Mouse (Mus musculus) midbrain, embryonic 16.5 days (tissue): Measurements from ENCODE around the gene Fgfr1op. TPM values are rescaled to one million over a fixed set of nuclear protein-coding genes. Genes with fewer than 3 reads are reported as not detected.

Source experiments
- ATAC-seq: fragments of 200-750 bp; cut with Nextera tagmentation; 2 replicates; pipeline ENCODE4 v1.8.0; 2017; ENCODE audit warnings: moderate TSS enrichment
- H3K27ac ChIP-seq: fragments of 300-500 bp; sonication (generic); 2 replicates; pipeline ENCODE4 v1.5.1; 2014; ENCODE audit warnings: mild to moderate bottlenecking, low read length, mixed read lengths
- H3K27me3 ChIP-seq: fragments of 300-500 bp; sonication (generic); 2 replicates; pipeline ENCODE4 v1.6.1; 2014; ENCODE audit warnings: low read depth, low read length, mixed read lengths; ENCODE audit not compliant: control insufficient read depth, insufficient read depth
- H3K36me3 ChIP-seq: fragments of 300-500 bp; sonication (generic); 2 replicates; pipeline ENCODE4 v1.6.1; 2014; ENCODE audit warnings: mild to moderate bottlenecking, low read length, moderate library complexity, mixed read lengths; ENCODE audit not compliant: control insufficient read depth, insufficient read depth
- H3K4me1 ChIP-seq: fragments of 300-500 bp; sonication (generic); 2 replicates; pipeline ENCODE4 v1.6.1; 2014; ENCODE audit warnings: mild to moderate bottlenecking, low read length, mixed read lengths; ENCODE audit not compliant: control insufficient read depth, insufficient read depth
- H3K4me2 ChIP-seq: fragments of 300-500 bp; sonication (generic); 2 replicates; pipeline ENCODE4 v1.6.1; 2014; ENCODE audit warnings: mild to moderate bottlenecking, low read length, mixed read lengths
- H3K4me3 ChIP-seq: fragments of 300-500 bp; sonication (generic); 2 replicates; pipeline ENCODE4 v1.5.1; 2014; ENCODE audit warnings: low read depth, mild to moderate bottlenecking, low read length, moderate library complexity, mixed read lengths
- H3K9ac ChIP-seq: fragments of 300-500 bp; sonication (generic); 2 replicates; pipeline ENCODE4 v1.6.1; 2014; ENCODE audit warnings: low read depth, low read length, mixed read lengths
- H3K9me3 ChIP-seq: fragments of 300-500 bp; sonication (generic); replicated peaks from 2 replicates; pipeline ENCODE4 v1.6.1; 2014; ENCODE audit warnings: mild to moderate bottlenecking, low read length, mixed read lengths; ENCODE audit not compliant: control insufficient read depth, poor library complexity, severe bottlenecking
- WGBS: fragments of 180-500 bp; shearing (Covaris S2); extraction: QIAGEN DNeasy Blood & Tissue Kit; methylation state at CpG from one replicate; pipeline ENCODE4 v1.1.7; 2014; 5-methylcytosine and 5-hydroxymethylcytosine counted together
- polyA plus RNA-seq: library from polyadenylated mRNA; unstranded; fragments of >200 nt; fragmentation: Nextera tagmentation; extraction: Ambion mirVana; gene quantifications from 2 replicates; pipeline ENCODE4 v1.2.1, GENCODE M21; 2015

Gene Fgfr1op
- polyA plus RNA-seq, 1 experiment from 2014 or later: 29.3 TPM

- 87% methylated on average over 10 of the region's 10 CpGs for WGBS
- H3K36me3 ChIP-seq: no peaks in the 10 kb centered on the region
- no peaks in the 10 kb centered on the region for H3K9me3 ChIP-seq
- H3K27me3 ChIP-seq: no peaks in the 10 kb centered on the region
- no peak overlapping the region for H3K27ac ChIP-seq
- H3K4me2 ChIP-seq: no peak overlapping the region
- no peak overlapping the region for H3K9ac ChIP-seq
- no peak overlapping the region for H3K4me3 ChIP-seq
- no peak for ATAC-seq
- H3K4me1 ChIP-seq: no peaks in the 10 kb centered on the region
Measured at GRCm38 (mm10) chr17:8210675-8211074, 45.4 kb downstream of the Fgfr1op start.

- ATAC-seq: no peak
- Histone ChIP-seq H3K4me2 (no peak overlapping the region), H3K4me1 (no peaks in the 10 kb centered on the region), H3K27me3 (no peaks in the 10 kb centered on the region), H3K9ac (no peak overlapping the region), H3K9me3 (no peaks in the 10 kb centered on the region), H3K36me3 (no peaks in the 10 kb centered on the region), H3K27ac (no peak overlapping the region), H3K4me3 (no peak overlapping the region)
- WGBS: 94% methylated on average over 6 of the region's 6 CpGs
Measured at GRCm38 (mm10) chr17:8211399-8211798, 46.1 kb downstream of the Fgfr1op start.

GRCm38 (mm10) chr17:8214369-8214768 lies 49.1 kb downstream of the Fgfr1op start:
- Histone ChIP-seq H3K27me3 (no peaks in the 10 kb centered on the region), H3K4me2 (no peak overlapping the region), H3K4me3 (no peak overlapping the region), H3K9ac (no peak overlapping the region), H3K36me3 (no peaks in the 10 kb centered on the region), H3K9me3 (no peaks in the 10 kb centered on the region), H3K4me1 (no peaks in the 10 kb centered on the region), H3K27ac (no peak overlapping the region)
- ATAC-seq: no peak
- 94% methylated on average over 1 of the region's 1 CpGs for WGBS

GRCm38 (mm10) chr17:8215016-8215745 lies 49.9 kb downstream of the Fgfr1op start:
- no peaks in the 10 kb centered on the region for H3K4me1 ChIP-seq
- 90% methylated on average over 12 of the region's 12 CpGs for WGBS
- ATAC-seq: no peak
- no peak overlapping the region for H3K9ac ChIP-seq
- no peaks in the 10 kb centered on the region for H3K36me3 ChIP-seq
- no peak overlapping the region for H3K4me3 ChIP-seq
- H3K27ac ChIP-seq: no peak overlapping the region
- H3K4me2 ChIP-seq: no peak overlapping the region
- H3K27me3 ChIP-seq: no peaks in the 10 kb centered on the region
- H3K9me3 ChIP-seq: no peaks in the 10 kb centered on the region

GRCm38 (mm10) chr17:8223225-8223624 lies 57.9 kb downstream of the Fgfr1op start:
- ATAC-seq: no peak
- no peak overlapping the region for H3K27ac ChIP-seq
- H3K4me2 ChIP-seq: no peak overlapping the region
- H3K9ac ChIP-seq: no peak overlapping the region
- WGBS: 84% methylated on average over 10 of the region's 10 CpGs
- H3K27me3 ChIP-seq: no peaks in the 10 kb centered on the region
- H3K4me1 ChIP-seq: no peaks in the 10 kb centered on the region
- no peaks in the 10 kb centered on the region for H3K9me3 ChIP-seq
- H3K36me3 ChIP-seq: no peaks in the 10 kb centered on the region
- H3K4me3 ChIP-seq: no peak overlapping the region

GRCm38 (mm10) chr17:8224072-8224471 lies 58.8 kb downstream of the Fgfr1op start:
- ATAC-seq: no peak
- Histone ChIP-seq H3K9me3 (no peaks in the 10 kb centered on the region), H3K9ac (no peak overlapping the region), H3K27me3 (no peaks in the 10 kb centered on the region), H3K4me1 (no peaks in the 10 kb centered on the region), H3K27ac (no peak overlapping the region), H3K4me2 (no peak overlapping the region), H3K36me3 (no peaks in the 10 kb centered on the region), H3K4me3 (no peak overlapping the region)
- 85% methylated on average over 1 of the region's 1 CpGs for WGBS

- no peaks in the 10 kb centered on the region for H3K9me3 ChIP-seq
- H3K4me3 ChIP-seq: no peak overlapping the region
- ATAC-seq: no peak
- 93% methylated on average over 2 of the region's 2 CpGs for WGBS
- H3K4me1 ChIP-seq: no peaks in the 10 kb centered on the region
- H3K9ac ChIP-seq: no peak overlapping the region
- no peak overlapping the region for H3K4me2 ChIP-seq
- no peaks in the 10 kb centered on the region for H3K36me3 ChIP-seq
- H3K27me3 ChIP-seq: no peaks in the 10 kb centered on the region
- no peak overlapping the region for H3K27ac ChIP-seq
Measured at GRCm38 (mm10) chr17:8225166-8225565, 59.9 kb downstream of the Fgfr1op start.

GRCm38 (mm10) chr17:8225746-8226145 lies 60.4 kb downstream of the Fgfr1op start:
- no peak for ATAC-seq
- no peaks in the 10 kb centered on the region for H3K4me1 ChIP-seq
- H3K27ac ChIP-seq: no peak overlapping the region
- H3K9me3 ChIP-seq: no peaks in the 10 kb centered on the region
- no peak overlapping the region for H3K4me2 ChIP-seq
- H3K9ac ChIP-seq: no peak overlapping the region
- H3K36me3 ChIP-seq: no peaks in the 10 kb centered on the region
- 77% methylated on average over 4 of the region's 4 CpGs for WGBS
- H3K4me3 ChIP-seq: no peak overlapping the region
- H3K27me3 ChIP-seq: no peaks in the 10 kb centered on the region

GRCm38 (mm10) chr17:8228622-8229021 lies 63.3 kb downstream of the Fgfr1op start:
- Histone ChIP-seq H3K27ac (no peak overlapping the region), H3K36me3 (no peaks in the 10 kb centered on the region), H3K9me3 (no peaks in the 10 kb centered on the region), H3K4me1 (no peaks in the 10 kb centered on the region), H3K9ac (no peak overlapping the region), H3K27me3 (no peaks in the 10 kb centered on the region), H3K4me3 (no peak overlapping the region), H3K4me2 (no peak overlapping the region)
- ATAC-seq: no peak
- 38% methylated on average over 9 of the region's 9 CpGs for WGBS
